Mouse (Mus musculus) embryonic fibroblast, embryonic 13.5 days (primary cell): ENCODE data around the gene 2610507B11Rik.

Experiments used
- CTCF ChIP-seq: IDR thresholded peaks from 2 replicates; pipeline ENCODE4 v1.5.1; 2011; ENCODE audit warnings: mild to moderate bottlenecking, control low read depth, low read length, moderate library complexity, borderline replicate concordance; ENCODE audit not compliant: insufficient read depth
- POLR2A ChIP-seq: IDR thresholded peaks from 2 replicates; pipeline ENCODE4 v1.6.1; 2011; ENCODE audit warnings: low read depth, mild to moderate bottlenecking, control low read depth, low read length, moderate library complexity

DNA sequence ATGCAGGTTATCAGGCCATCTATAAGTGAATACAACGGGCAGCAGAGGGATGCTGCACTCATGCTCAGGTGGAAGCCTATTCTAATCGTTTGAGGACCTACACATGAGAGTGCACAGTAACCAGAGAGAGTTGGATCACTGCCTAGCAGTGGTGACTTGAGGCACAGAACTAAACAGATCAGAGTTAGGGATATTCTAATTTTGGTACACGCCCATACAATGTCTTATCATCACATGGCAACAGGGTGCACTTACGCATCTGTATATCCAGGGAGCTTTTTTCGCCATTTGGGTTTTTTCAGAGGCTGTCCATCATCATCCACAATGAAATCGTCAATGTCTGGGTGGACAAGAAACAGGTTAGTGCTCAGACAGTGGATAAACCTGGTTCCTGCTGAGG lies 30.0 kb upstream of the 2610507B11Rik start:
- TF ChIP-seq CTCF = no peak
- TF ChIP-seq POLR2A = no peak
